Mouse (Mus musculus) bone marrow, adult 2 months (tissue): Measurements from ENCODE around the gene Endou.

Experiments
- CTCF ChIP-seq: fragments of 200-500 bp; IDR thresholded peaks from 2 replicates; pipeline ENCODE4 v1.5.1; 2011; ENCODE audit warnings: low read length, control low read depth; ENCODE audit not compliant: control insufficient read depth, insufficient read depth
- POLR2A ChIP-seq: fragments of 200-500 bp; IDR thresholded peaks from 2 replicates; pipeline ENCODE4 v1.6.1; 2011; ENCODE audit warnings: low read depth, mild to moderate bottlenecking, control low read depth, low read length, borderline replicate concordance; ENCODE audit not compliant: control insufficient read depth

DNA sequence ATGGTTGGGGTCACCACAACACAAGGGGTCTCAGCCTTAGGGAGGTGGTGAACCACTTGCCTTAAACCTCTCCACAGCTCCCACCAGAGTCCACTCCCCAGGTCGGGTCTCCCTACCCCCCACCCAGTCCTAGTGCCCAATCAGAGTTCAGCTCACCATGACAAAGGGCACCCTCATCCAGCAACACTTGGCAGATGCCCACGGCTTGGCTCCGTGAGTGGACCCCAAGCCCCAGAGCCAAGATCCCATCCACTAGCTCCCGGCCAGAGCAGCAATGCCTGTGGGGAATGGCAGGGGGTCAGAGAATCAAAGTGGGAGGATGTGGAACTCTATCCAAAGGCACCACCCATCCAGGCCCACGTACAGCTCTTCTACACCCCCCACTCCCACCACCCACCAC lies 29.8 kb upstream of the Endou start:
- TF ChIP-seq CTCF (no peak), POLR2A (no peak)
